Mouse (Mus musculus): ENCODE results near the gene Rom1. TPM values are rescaled to one million over a fixed set of nuclear protein-coding genes. Genes with fewer than 3 reads are reported as not detected.

Rom1 gene
- polyA plus RNA-seq, 1 experiment from 2014 or later, result 4.9 TPM

GRCm38 (mm10) chr19:8941515-8942217, 12.5 kb upstream of the Rom1 start, which contains the start of gene Mta2:
Mta2 (plus strand) TSS chr19:8941875.
- Histone ChIP-seq H3K9me3 (replicated peaks) (no peaks in the 10 kb centered on the region), H3K4me2 (peak within 1 kb of the TSS; percentile 72), H3K9ac (peak within 1 kb of the TSS; percentile 96), H3K27ac (peak within 1 kb of the TSS; percentile 99), H3K4me1 (peaks cover 45% of the 10 kb centered on the region), H3K36me3 (peaks cover 63% of the 10 kb centered on the region), H3K27me3 (no peaks in the 10 kb centered on the region), H3K4me3 (replicated peaks) (peak within 1 kb of the TSS; percentile 63)
- under 1% methylated on average over 64 of the region's 64 CpGs for WGBS
- ATAC-seq (replicated peaks; ENCODE audit: low FRiP score), result peak; percentile 94

- H3K4me1 ChIP-seq, result peaks cover 45% of the 10 kb centered on the region
- H3K9ac ChIP-seq, result peak overlapping the region; percentile 96
- H3K27ac ChIP-seq, result peak overlapping the region; percentile 99
- no peaks in the 10 kb centered on the region for H3K27me3 ChIP-seq
- peak overlapping the region; percentile 63 for H3K4me3 ChIP-seq (replicated peaks)
- H3K4me2 ChIP-seq, result peak overlapping the region; percentile 72
- 25% methylated on average over 10 of the region's 10 CpGs for WGBS
- no peaks in the 10 kb centered on the region for H3K9me3 ChIP-seq (replicated peaks)
- H3K36me3 ChIP-seq, result peaks cover 63% of the 10 kb centered on the region
- ATAC-seq (replicated peaks; ENCODE audit: low FRiP score), result peak; percentile 22
Measured at GRCm38 (mm10) chr19:8941136-8941514, 12.0 kb upstream of the Rom1 start.

- peak overlapping the region; percentile 96 for H3K9ac ChIP-seq
- H3K4me1 ChIP-seq, result peaks cover 44% of the 10 kb centered on the region
- peak overlapping the region; percentile 99 for H3K27ac ChIP-seq
- H3K4me2 ChIP-seq, result peak overlapping the region; percentile 72
- no peak for ATAC-seq (replicated peaks; ENCODE audit: low FRiP score)
- H3K27me3 ChIP-seq, result no peaks in the 10 kb centered on the region
- peaks cover 63% of the 10 kb centered on the region for H3K36me3 ChIP-seq
- H3K4me3 ChIP-seq (replicated peaks), result peak overlapping the region; percentile 63
- H3K9me3 ChIP-seq (replicated peaks), result no peaks in the 10 kb centered on the region
- 75% methylated on average over 15 of the region's 15 CpGs for WGBS
Measured at GRCm38 (mm10) chr19:8940526-8941133, 11.5 kb upstream of the Rom1 start.

- Histone ChIP-seq H3K4me2 (no peak overlapping the region), H3K36me3 (peaks cover 72% of the 10 kb centered on the region), H3K4me3 (replicated peaks) (no peak overlapping the region), H3K9ac (no peak overlapping the region), H3K9me3 (replicated peaks) (no peaks in the 10 kb centered on the region), H3K27ac (no peak overlapping the region), H3K27me3 (no peaks in the 10 kb centered on the region), H3K4me1 (peaks cover 16% of the 10 kb centered on the region)
- ATAC-seq (replicated peaks; ENCODE audit: low FRiP score), result no peak
- WGBS, result 90% methylated on average over 2 of the region's 2 CpGs
Measured at GRCm38 (mm10) chr19:8936736-8937135, 7.6 kb upstream of the Rom1 start.

GRCm38 (mm10) chr19:8930771-8931170, 1.6 kb upstream of the Rom1 start:
- no peaks in the 10 kb centered on the region for H3K27me3 ChIP-seq
- peak overlapping the region; percentile 78 for H3K4me2 ChIP-seq
- 77% methylated on average over 7 of the region's 7 CpGs for WGBS
- H3K9me3 ChIP-seq (replicated peaks), result no peaks in the 10 kb centered on the region
- peak overlapping the region; percentile 78 for H3K9ac ChIP-seq
- peaks cover 26% of the 10 kb centered on the region for H3K4me1 ChIP-seq
- ATAC-seq (replicated peaks; ENCODE audit: low FRiP score), result no peak
- H3K4me3 ChIP-seq (replicated peaks), result peak overlapping the region; percentile 81
- peaks cover 63% of the 10 kb centered on the region for H3K36me3 ChIP-seq
- H3K27ac ChIP-seq, result no peak overlapping the region

- Histone ChIP-seq H3K4me2 (peak overlapping the region; percentile 78), H3K9me3 (replicated peaks) (no peaks in the 10 kb centered on the region), H3K9ac (peak overlapping the region; percentile 78), H3K4me1 (peaks cover 26% of the 10 kb centered on the region), H3K4me3 (replicated peaks) (peak overlapping the region; percentile 81), H3K27ac (peak overlapping the region; percentile 90; the same call in 1 of the 2 replicates), H3K27me3 (no peaks in the 10 kb centered on the region), H3K36me3 (peaks cover 63% of the 10 kb centered on the region)
- no peak for ATAC-seq (replicated peaks; ENCODE audit: low FRiP score)
- 6% methylated on average over 11 of the region's 11 CpGs for WGBS
Measured at GRCm38 (mm10) chr19:8930117-8930516, 961 bp upstream of the Rom1 start.

- H3K27me3 ChIP-seq, result no peaks in the 10 kb centered on the region
- H3K4me3 ChIP-seq (replicated peaks), result peak overlapping the region; percentile 81
- peak overlapping the region; percentile 90 for H3K27ac ChIP-seq
- ATAC-seq (replicated peaks; ENCODE audit: low FRiP score), result peak; percentile 26; the same call in 1 of the 2 replicates
- no peaks in the 10 kb centered on the region for H3K9me3 ChIP-seq (replicated peaks)
- peak overlapping the region; percentile 78 for H3K4me2 ChIP-seq
- H3K9ac ChIP-seq, result peak overlapping the region; percentile 78
- H3K4me1 ChIP-seq, result peaks cover 26% of the 10 kb centered on the region
- 24% methylated on average over 16 of the region's 16 CpGs for WGBS
- peaks cover 52% of the 10 kb centered on the region for H3K36me3 ChIP-seq
Measured at GRCm38 (mm10) chr19:8928689-8929223, 400 bp downstream of the Rom1 start.

GRCm38 (mm10) chr19:8927891-8928525, 1.1 kb downstream of the Rom1 start:
- no peak for ATAC-seq (replicated peaks; ENCODE audit: low FRiP score)
- H3K4me3 ChIP-seq (replicated peaks), result no peak overlapping the region

GRCm38 (mm10) chr19:8926766-8927165, 2.4 kb downstream of the Rom1 start:
- H3K4me2 ChIP-seq, result no peak overlapping the region
- WGBS, result 85% methylated on average over 2 of the region's 2 CpGs
- H3K27me3 ChIP-seq, result no peaks in the 10 kb centered on the region
- no peak overlapping the region for H3K4me3 ChIP-seq (replicated peaks)
- H3K4me1 ChIP-seq, result peaks cover 28% of the 10 kb centered on the region
- no peaks in the 10 kb centered on the region for H3K9me3 ChIP-seq (replicated peaks)
- peaks cover 50% of the 10 kb centered on the region for H3K36me3 ChIP-seq
- no peak overlapping the region for H3K9ac ChIP-seq
- no peak for ATAC-seq (replicated peaks; ENCODE audit: low FRiP score)
- no peak overlapping the region for H3K27ac ChIP-seq

More at GRCm38 (mm10) chr19:8927891-8928525, 1.1 kb downstream of the Rom1 start:
- Histone ChIP-seq H3K27ac (peak overlapping the region; percentile 90), H3K9ac (no peak overlapping the region), H3K27me3 (no peaks in the 10 kb centered on the region), H3K4me1 (peaks cover 26% of the 10 kb centered on the region), H3K36me3 (peaks cover 52% of the 10 kb centered on the region), H3K4me2 (no peak overlapping the region), H3K9me3 (replicated peaks) (no peaks in the 10 kb centered on the region)
- WGBS, result 86% methylated on average over 12 of the region's 12 CpGs

GRCm38 (mm10) chr19:8921741-8922140, 7.4 kb downstream of the Rom1 start:
- Histone ChIP-seq H3K27ac (no peak overlapping the region), H3K9me3 (replicated peaks) (no peaks in the 10 kb centered on the region), H3K36me3 (peaks cover 38% of the 10 kb centered on the region), H3K4me3 (replicated peaks) (peak overlapping the region; percentile 88), H3K4me2 (peak overlapping the region; percentile 76; the same call in 1 of the 2 replicates), H3K4me1 (peaks cover 9% of the 10 kb centered on the region), H3K9ac (no peak overlapping the region), H3K27me3 (no peaks in the 10 kb centered on the region)
- 74% methylated on average over 9 of the region's 9 CpGs for WGBS
- ATAC-seq (replicated peaks; ENCODE audit: low FRiP score), result no peak

GRCm38 (mm10) chr19:8920836-8921291, 8.3 kb downstream of the Rom1 start:
- Histone ChIP-seq H3K9ac (peak overlapping the region; percentile 80), H3K9me3 (replicated peaks) (no peaks in the 10 kb centered on the region), H3K27me3 (no peaks in the 10 kb centered on the region), H3K4me2 (peak overlapping the region; percentile 76), H3K36me3 (peaks cover 38% of the 10 kb centered on the region), H3K4me1 (peaks cover 9% of the 10 kb centered on the region), H3K4me3 (replicated peaks) (peak overlapping the region; percentile 88), H3K27ac (peak overlapping the region; percentile 96)
- no peak for ATAC-seq (replicated peaks; ENCODE audit: low FRiP score)
- WGBS, result 1% methylated on average over 6 of the region's 6 CpGs

Data from kidney, embryonic 15.5 days (tissue).